Mouse (Mus musculus) myocyte (in vitro differentiated cells): ENCODE data around the gene 4930519G04Rik.

Experiments used
- CEBPB ChIP-seq: IDR thresholded peaks from 2 replicates; pipeline ENCODE4 v1.6.1; 2011; ENCODE audit warnings: mild to moderate bottlenecking, moderate library complexity; ENCODE audit not compliant: poor library complexity, insufficient read depth, severe bottlenecking
- E2F4 ChIP-seq: IDR thresholded peaks from one replicate; pipeline ENCODE4 v1.6.1; 2011; ENCODE audit warnings: mild to moderate bottlenecking, control low read depth, moderate library complexity; ENCODE audit not compliant: insufficient read depth
- MAX ChIP-seq: IDR thresholded peaks from one replicate; pipeline ENCODE4 v1.6.1; 2011; ENCODE audit warnings: low read depth, mild to moderate bottlenecking, control low read depth
- MYOD1 ChIP-seq, 3 experiments: IDR thresholded peaks; one replicate each; pipeline ENCODE4 v1.6.1; 2011; ENCODE audit warnings: control low read depth in 2 of 3, low read depth in 2 of 3, mild to moderate bottlenecking in 2 of 3, moderate library complexity in 1 of 3; ENCODE audit not compliant: insufficient read length in 2 of 3, control insufficient read depth in 1 of 3
- POLR2A ChIP-seq: IDR thresholded peaks from one replicate; pipeline ENCODE4 v1.6.1; 2011; ENCODE audit warnings: low read depth, mild to moderate bottlenecking, control low read depth, moderate library complexity; ENCODE audit not compliant: insufficient read length
- POLR2AphosphoS2 ChIP-seq: IDR thresholded peaks from one replicate; pipeline ENCODE4 v1.6.1; 2011; ENCODE audit warnings: low read depth, control low read depth; ENCODE audit not compliant: insufficient read length
- REST ChIP-seq: IDR thresholded peaks from one replicate; pipeline ENCODE4 v1.6.1; 2011; ENCODE audit warnings: mild to moderate bottlenecking, control low read depth, moderate library complexity; ENCODE audit not compliant: insufficient read depth, insufficient read length
- TCF3 ChIP-seq: IDR thresholded peaks from one replicate; pipeline ENCODE4 v1.6.1; 2011; ENCODE audit warnings: low read depth, control low read depth; ENCODE audit not compliant: insufficient read length

- TF ChIP-seq E2F4 (no peak), POLR2A (no peak), TCF3 (no peak), MAX (no peak), POLR2AphosphoS2 (no peak), MYOD1 (IDR thresholded peaks at IDR 0.05; ENCODE audit: control insufficient read depth in 1 of 3, insufficient read length in 2 of 3, low read depth in 2 of 3) (no peak), CEBPB (no peak), REST (no peak)
These were observed 45.6 kb upstream of the 4930519G04Rik start for GRCm38 (mm10) chr5:114807893-114808292.
